9 mouse cellular contexts compared by ENCODE assay signal in the genomic region with DNA sequence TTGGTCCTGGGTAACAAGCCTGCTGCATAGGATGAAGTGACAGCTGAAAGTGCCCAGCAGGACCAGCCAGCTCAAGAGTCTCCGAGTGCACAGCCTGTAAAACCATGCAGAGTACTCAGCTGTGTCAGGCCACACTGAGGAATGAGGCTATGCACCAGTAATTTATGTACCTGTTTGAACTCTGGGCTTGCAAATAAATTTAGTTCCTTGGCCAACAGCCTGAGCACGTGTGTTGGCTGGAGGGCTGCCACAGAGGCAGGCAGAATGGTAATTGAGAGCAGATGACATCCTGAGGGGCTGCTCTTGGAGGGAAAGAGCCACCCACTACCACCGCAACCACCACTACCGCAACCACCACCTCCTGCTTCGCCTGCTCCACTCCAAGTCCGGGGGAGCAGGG.
DNase-seq lines count a peak whose midpoint lies in the region; ATAC-seq lines count a peak whose summit lies in the region.
"Had no signal": no experiment of that assay in that cellular context is flagged by ENCODE, and none has a peak within 500 bp of the region (broad histone marks: within the 10 kb centered on the region; RNA-seq: fewer than 3 reads in every experiment).

No protein-coding gene starts in this region.

- peak; percentile 23; the same call in 1 of the 2 replicates for ATAC-seq in megakaryocyte progenitor cell, adult 5-6 weeks (replicated peaks; ENCODE audit: poor library complexity)

- peak; percentile 31 to 32 for DNase-seq in layer of hippocampus, postnatal 10 days (ENCODE audit: low spot score in 2 of 2)
- DNase-seq in layer of hippocampus, postnatal 25 days (ENCODE audit: extremely low spot score in 1 of 2, low spot score in 1 of 2): no peak
- DNase-seq in embryo, embryonic 10.5 days (ENCODE audit: low spot score): peak; percentile 71
- DNase-seq in kidney, adult 18-20 months: peak; percentile 88
- DNase-seq in urinary bladder, postnatal 10 days (ENCODE audit: low spot score): no peak
- DNase-seq in layer of hippocampus, adult 8-10 months (ENCODE audit: low spot score in 2 of 2): no peak
- DNase-seq in right cerebral cortex, postnatal 4 days: no peak
- DNase-seq: liver, embryonic 13.5 days had no signal

Comparison
In these comparisons a context has a peak if more than half of its experiments do, and no peak if none do; other contexts are left out.
1. DNase-seq: peak in layer of hippocampus, postnatal 10 days (2 of 2), embryo, embryonic 10.5 days (single experiment) and kidney, adult 18-20 months (single experiment); none in layer of hippocampus, postnatal 25 days (0 of 2), urinary bladder, postnatal 10 days (single experiment), layer of hippocampus, adult 8-10 months (0 of 2) and right cerebral cortex, postnatal 4 days (single experiment).